Mouse (Mus musculus) heart, adult 8-10 months (tissue): ENCODE results near the gene Pcsk7. TPM values are rescaled to one million over a fixed set of nuclear protein-coding genes. Genes with fewer than 3 reads are reported as not detected.
A peak's percentile ranks its signal among the peaks of the same experiment; 100 is the strongest.

Experiments
- DNase-seq: peaks from one replicate; pipeline ENCODE4 v3.0.0; 2022; ENCODE audit warnings: low spot score
- microRNA-seq: library from miRNA; unstranded; fragments of <30 nt; microRNA quantifications from one replicate; pipeline ENCODE4 v1.2.0, GENCODE M21; 2022
- total RNA-seq, 4 experiments: library from RNA; stranded (reverse); gene quantifications; 2 replicates each; pipeline ENCODE4 v1.2.4; 2022

Gene Pcsk7
- total RNA-seq, 4 experiments from 2014 or later: 12.9 to 15.7 (median 14.6) TPM

DNA sequence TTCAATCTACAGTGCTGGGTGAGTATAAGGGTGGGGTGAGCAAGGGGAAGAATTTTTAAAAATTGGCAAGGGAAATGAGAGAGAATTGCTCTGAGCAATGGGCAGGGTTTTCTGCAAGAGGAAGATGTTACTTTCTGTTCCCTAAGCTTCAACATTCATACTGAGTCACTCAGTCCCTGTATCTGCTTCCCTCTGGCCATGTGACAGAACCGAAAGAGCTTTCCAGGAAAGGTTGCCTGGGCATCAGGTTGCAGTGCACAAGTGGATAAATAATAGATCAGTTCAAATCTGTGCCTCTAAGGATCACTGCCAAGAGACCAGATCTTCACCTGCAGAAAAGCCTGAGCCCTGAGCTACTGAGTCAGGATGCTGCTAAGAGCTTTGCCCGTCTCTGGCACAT is 55.6 kb downstream of the Pcsk7 start:
- DNase-seq: peak; percentile 35

DNA sequence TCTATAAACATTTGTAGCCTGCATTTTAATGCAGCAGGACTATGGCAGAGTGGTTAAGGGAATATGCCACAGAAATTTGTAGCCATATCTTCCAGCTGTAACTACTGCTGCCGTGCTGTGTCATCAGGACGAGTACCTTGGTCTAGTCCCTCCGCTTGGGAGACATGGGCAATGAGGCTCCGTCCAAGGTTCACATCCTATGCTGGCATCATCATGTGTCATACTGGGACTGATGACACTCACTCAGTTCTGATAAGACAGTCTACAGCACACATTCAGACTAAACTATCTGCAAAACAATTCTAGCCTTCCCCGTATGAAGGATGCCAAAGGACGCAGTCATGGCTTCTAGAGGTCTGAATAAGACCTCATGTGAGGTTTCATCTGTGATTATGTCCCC is 57.3 kb downstream of the Pcsk7 start:
- DNase-seq: no peak

DNA sequence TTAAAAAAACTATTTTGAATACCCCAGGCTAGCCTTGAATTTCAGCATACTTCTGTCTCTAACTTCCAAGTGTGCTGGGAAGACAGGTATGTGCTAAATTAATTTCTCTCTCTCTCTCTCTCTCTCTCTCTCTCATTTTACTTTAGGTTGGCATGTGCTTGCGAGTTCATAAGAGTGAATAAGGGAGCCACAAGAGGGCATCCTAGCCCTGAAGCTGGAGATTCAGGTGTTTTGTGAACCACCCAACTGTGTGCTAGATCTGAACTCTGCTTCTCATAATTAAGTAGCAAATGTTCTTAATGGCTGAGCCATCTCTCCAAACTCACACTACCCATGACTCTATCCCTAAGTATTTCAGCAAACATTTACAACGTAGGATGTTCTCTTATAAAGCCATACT is 70.6 kb downstream of the Pcsk7 start:
- no peak for DNase-seq

Small RNA genes lying within 50 kb of the gene (microRNA-seq; reads per million reads assigned to microRNA genes)
- gene Mir7087: not detected

Other genes starting within 250 kb of the Pcsk7 start
- gene Cep164, start 77.8 kb upstream of the Pcsk7 start, total RNA-seq: 1 to 10 TPM; 6.8 to 8.6 (median 7.7) TPM
- 10 to 100 TPM; 21.2 to 35.3 (median 27.2) TPM for gene Bace1, start 67.9 kb upstream of the Pcsk7 start, total RNA-seq
- gene Rnf214, start 414 bp downstream of the Pcsk7 start, total RNA-seq: 10 to 100 TPM; 32.6 to 36.7 (median 34.0) TPM
- 10 to 100 TPM; 33.4 to 69.1 (median 50.0) TPM for gene Tagln, start 29.6 kb downstream of the Pcsk7 start, total RNA-seq
- gene Sidt2, start 48.8 kb downstream of the Pcsk7 start, total RNA-seq: 10 to 100 TPM; 62.1 to 77.4 (median 69.0) TPM
- gene Pafah1b2, start 106.2 kb downstream of the Pcsk7 start, total RNA-seq: 10 to 100 TPM; 44.4 to 54.1 (median 49.2) TPM
- 10 to 100 TPM; 62.0 to 81.1 (median 73.3) TPM for gene Sik3, start 106.3 kb downstream of the Pcsk7 start, total RNA-seq